Mouse (Mus musculus) splenic B cell, adult 2 months (primary cell): ENCODE measurements around the gene Fbxw5.
A peak's percentile ranks its signal among the peaks of the same experiment; 100 is the strongest.
"Not testable (repeated sequence)": the region's sequence is repeated elsewhere in the genome, so short reads cannot be mapped to it uniquely, and the experiment has no call there.

Source experiments
- DNase-seq: peaks from one replicate; pipeline ENCODE4 v3.0.0-alpha.2; 2011; ENCODE audit warnings: low read depth, low spot score
- H3K27me3 ChIP-seq: 2 replicates; pipeline ENCODE4 v1.6.1; 2012; ENCODE audit warnings: mild to moderate bottlenecking, low read length, moderate library complexity, mixed read lengths; ENCODE audit not compliant: control insufficient read depth, poor library complexity, insufficient read depth, severe bottlenecking
- H3K36me3 ChIP-seq: 2 replicates; pipeline ENCODE4 v1.6.1; 2012; ENCODE audit warnings: mild to moderate bottlenecking, low read length, moderate library complexity, mixed read lengths; ENCODE audit not compliant: control insufficient read depth, poor library complexity, insufficient read depth, severe bottlenecking

Gene Fbxw5

DNA sequence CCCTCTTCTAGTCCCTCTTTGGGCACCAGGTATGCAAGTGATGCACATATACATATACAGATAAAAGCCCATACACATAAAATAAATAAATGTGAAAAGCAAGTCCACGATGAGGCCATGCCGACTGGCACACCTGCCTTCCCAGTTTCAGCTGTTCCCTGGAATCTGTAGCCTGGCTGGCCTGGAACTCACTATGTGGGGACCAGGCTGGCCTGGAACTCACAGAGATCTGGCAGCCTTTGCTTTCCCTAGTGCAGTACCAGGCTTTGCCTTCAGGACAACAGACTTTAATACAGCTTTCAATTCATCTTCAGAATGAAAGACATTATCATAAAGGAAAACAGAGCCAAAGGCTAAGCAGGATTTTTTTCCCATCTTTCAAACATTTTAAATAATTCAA, 33.2 kb downstream of the Fbxw5 start:
- no peaks in the 10 kb centered on the region for H3K27me3 ChIP-seq
- peaks cover 9% of the 10 kb centered on the region for H3K36me3 ChIP-seq
- no peak for DNase-seq

DNA sequence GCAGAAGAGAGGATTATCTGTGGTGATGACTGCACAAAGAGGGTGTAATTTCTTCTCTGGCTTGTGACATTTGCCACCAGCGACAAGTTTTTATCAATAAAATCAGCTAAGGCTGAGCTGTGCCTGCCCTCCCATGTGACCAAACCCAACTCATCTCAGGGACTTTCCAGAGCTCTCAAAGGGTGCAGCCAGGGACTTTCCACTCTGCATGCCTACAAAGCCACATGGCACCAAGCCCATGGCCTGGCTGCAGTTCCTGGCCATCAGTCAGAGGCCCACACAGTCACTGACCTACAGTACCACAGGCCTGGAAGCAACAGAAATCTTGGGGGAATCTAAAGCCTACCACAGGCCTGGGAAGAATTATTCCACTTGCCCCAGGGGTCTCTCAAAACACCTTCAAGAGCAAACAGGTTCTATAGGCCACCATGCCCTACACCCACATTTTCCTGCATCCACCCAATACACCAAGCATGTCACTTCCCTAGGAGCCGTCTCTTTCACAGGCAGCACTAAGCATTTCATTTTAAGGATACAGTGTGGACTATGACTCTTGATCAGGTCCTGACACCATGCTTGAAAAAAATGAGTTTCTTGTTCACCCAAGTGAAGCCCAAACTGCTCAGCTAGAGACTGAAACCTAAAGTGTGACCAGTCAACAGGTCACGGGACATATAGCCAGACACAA, 33.8 kb downstream of the Fbxw5 start:
- peak; percentile 91 for DNase-seq
- no peaks in the 10 kb centered on the region for H3K27me3 ChIP-seq
- peaks cover 3% of the 10 kb centered on the region for H3K36me3 ChIP-seq

DNA sequence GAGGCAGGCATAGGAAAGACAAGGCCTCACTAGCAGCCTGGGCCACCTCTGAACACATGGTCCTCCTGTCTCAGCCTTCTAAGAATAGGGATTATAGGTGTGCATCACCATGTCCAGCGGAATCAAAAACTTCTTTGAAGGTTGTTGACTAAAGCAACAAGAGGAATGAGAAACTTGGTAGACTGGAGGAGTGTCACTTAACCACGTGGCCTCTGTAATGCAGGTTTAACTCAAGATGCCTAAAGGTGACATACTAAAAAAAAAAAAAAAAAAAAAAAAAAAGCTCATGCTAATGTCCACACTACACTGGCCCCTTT, 34.3 kb downstream of the Fbxw5 start:
- peaks cover 3% of the 10 kb centered on the region for H3K36me3 ChIP-seq
- no peaks in the 10 kb centered on the region for H3K27me3 ChIP-seq
- DNase-seq: no peak

DNA sequence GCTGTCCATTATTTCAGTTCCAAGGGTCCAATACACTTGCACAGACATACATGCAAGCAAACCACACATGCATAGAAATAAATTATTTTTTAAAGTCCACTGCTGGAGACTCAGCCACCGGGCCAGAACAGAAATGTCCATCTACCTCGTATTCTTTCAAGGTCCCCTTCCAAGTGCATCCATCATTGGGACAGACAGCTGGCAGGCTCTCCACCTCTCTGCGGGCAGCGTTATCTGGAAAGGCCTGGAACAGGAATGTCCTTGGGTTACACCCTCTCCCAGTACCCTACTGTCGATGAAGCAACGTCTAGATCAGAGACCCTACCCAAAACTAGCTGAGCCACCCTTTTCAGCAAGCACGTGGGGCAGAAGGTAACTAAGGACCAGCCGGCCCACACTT, 36.0 kb downstream of the Fbxw5 start:
- DNase-seq: no peak
- Histone ChIP-seq H3K36me3 (peaks cover 1% of the 10 kb centered on the region), H3K27me3 (no peaks in the 10 kb centered on the region)

DNA sequence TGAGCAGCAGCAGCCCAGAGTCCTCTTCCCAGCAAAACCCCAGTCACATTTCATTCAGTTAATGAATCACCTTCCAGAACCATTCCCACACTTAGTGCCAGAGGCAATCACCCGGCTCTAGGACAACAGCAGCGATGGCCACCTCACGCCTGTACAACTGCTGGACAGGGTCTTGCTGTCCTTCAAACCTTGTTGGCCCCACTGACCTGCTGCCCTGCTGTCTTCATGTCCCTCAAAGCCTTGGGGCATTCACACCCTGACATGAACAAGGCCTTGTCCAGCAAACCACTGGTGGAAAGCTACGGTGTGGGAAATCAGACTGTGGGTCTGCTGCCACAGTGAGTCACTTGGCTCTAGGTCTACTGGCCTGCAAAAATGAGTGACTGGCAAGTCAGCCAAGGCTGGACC, 40.0 kb downstream of the Fbxw5 start:
- peaks cover 1% of the 10 kb centered on the region for H3K36me3 ChIP-seq
- H3K27me3 ChIP-seq: no peaks in the 10 kb centered on the region
- DNase-seq: no peak

DNA sequence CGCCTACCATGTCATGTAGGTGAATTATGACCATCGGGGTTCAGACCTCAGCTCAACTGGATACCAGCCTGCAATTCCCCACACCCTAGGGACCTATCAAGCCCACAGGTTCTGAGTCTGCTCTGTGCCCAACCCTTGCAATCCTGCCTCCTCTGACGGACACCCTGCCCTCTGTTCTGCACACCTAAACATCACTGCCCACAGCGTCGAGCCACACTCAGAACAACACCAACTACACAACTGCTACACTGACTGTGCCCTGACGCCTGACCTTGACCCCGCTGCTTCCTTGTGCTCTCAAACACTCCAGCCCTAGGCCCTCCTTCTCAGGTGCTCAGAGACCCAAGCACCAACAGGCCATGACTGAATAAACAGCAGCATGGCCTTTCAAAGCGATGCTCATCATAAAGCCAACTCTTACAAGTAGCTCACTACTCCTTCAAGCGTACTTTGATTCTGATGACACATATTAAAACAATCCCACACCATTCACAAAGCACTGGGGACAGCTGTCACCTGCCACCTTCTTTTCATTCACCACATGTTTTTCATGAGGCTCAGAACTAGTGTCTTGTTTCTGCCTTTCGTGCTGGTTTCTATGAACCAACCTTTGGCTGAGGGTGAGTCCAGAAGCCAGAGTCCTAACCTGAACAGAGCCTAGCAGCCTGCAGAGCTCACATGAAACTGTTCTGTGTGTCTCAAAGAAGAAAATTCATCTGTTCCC, 41.3 kb downstream of the Fbxw5 start:
- no peak for DNase-seq
- Histone ChIP-seq H3K27me3 (no peaks in the 10 kb centered on the region), H3K36me3 (peaks cover 1% of the 10 kb centered on the region; the same call in 1 of the 2 replicates)

DNA sequence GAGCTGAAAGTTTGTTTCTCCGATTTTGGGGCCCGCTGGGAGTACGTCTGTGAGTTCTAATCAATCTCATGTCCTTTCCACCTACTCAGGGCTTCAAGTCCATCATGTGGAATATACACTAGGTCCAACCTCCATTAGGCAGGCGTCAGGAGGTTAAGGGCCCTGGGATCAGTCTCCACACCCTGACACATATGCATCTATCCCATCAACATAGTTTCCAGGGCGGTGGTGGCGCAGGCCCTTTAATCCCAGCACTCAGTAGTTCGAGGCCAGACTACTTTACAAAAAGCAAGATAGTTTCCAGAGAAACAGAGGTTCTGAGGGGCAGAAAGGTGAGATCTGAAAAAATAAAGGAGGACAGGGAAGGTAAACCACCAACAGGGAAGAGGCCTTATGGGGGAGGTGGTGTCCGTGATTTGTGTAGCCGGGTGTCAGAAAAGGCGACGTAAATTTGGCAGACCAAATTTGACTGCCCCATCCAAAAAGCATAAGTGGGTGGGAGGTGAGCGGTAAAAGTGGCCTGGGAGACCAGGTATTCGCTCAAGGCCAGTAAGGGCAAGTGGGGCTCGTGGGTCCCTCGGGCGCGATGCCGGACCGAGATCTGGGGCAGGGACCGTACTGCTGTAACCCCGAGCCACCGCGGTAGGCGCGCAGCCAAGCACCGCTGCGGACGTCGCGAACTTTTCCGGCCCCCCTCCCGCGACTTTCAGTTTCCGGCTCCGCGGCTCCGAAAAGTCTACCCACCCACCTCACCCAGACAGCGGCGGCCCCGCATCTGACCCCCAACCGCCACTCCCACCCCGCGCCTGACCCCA, 45.7 kb downstream of the Fbxw5 start:
- no peaks in the 10 kb centered on the region for H3K36me3 ChIP-seq
- no peaks in the 10 kb centered on the region for H3K27me3 ChIP-seq
- DNase-seq: no peak

DNA sequence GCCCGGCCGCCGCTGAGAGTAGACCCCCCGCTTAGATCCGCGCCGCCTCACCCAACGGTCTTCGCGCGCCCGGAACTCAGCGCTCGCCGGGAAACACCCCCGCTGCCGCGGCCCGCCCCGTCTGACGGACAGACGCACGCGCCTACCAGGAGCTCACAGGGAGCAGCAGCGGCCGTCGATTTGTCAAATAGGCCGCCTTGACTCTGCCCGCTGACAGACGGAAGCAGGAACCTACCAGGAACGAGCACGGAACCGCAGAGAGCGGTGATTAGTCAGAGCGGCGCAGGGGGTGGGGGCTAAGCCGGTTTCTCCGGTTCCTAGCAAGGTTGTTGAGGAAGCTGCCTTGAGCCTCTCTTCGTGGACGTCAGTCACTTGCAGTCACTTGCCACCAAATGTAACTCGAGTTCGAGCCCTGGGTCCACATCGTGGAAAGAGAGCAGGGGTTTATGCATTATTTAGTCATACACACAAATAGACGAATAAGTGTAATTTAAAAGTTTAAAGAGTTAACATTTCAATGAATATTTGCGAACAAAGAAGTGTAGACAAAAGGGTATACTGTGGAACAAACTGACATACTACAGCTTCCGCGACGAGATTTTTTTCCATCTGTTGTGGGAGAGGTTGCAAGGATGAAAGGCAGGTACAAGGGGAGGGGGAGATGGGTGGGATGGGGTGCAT, 46.4 kb downstream of the Fbxw5 start, which contains the start of gene Traf2:
Traf2 (minus strand) TSS at position 130 of the 681 bp plus-strand sequence.
- Histone ChIP-seq H3K36me3 (no peaks in the 10 kb centered on the region), H3K27me3 (no peaks in the 10 kb centered on the region)
- DNase-seq: peak; percentile 99

DNA sequence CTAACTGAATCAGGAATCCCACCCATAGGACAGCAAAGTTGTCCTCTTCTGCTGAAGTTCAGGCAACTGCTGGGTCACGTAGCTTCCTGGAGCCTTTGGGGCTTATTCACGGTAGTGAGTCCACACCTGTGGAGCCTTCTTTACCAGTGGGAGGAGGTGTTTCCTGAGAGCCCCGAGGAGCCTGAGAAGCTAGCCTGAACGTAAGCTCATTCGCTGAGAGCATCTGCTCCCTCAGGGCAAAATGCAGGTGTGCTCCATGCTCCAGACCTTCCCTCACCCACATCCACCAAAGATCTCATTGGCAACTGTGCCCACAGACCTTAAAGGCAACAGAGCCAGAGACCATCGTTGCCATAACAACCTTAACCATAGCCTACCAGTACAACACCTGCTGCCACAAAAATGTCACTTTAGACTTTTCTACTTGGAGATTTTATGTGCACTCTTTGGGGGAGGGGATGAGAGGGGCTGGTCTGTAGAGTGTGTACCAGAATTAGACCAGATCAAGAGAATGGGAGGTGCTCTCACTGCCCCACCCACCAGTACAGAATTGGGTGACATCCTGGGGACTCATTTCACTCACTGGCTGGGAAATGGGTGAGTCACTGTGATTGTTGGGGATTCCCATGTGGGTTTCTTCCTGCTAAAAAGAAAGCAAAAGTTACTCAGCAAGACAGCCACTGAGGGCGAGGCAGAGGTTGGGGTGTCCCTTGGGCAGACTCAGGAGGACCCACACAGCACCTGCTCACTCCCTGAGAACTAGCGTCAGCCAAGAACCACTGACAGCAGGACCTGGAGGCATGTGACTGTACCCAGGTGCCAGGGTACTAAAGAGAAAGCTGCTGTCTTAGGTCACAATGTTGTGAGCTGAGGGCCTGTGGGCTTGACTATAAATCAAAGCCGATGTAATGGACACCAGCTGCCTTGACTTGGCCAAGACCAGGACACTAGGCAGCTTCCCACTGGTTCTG, 48.8 kb downstream of the Fbxw5 start:
- no peaks in the 10 kb centered on the region for H3K27me3 ChIP-seq
- DNase-seq: peak; percentile 86
- no peaks in the 10 kb centered on the region for H3K36me3 ChIP-seq

DNA sequence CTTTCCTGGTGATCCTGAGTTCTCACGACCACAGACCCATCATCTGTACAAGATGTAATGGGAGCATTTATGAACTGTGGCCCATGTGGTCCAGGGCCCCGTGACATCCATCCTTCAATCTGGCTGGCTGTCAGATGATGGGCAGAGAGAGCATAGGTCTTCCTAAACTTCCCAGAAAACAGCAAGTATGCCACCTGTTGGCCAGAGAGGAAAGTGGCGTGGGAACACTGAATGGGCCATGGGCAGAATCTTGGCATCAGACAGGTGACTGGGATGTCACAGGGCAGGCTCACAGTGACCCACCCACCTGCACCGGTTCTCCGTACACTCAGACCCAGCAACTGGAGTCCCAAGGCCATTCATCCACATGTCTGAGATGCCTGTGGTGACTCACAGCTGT, 50.6 kb downstream of the Fbxw5 start:
- no peaks in the 10 kb centered on the region for H3K36me3 ChIP-seq
- DNase-seq: peak; percentile 69
- no peaks in the 10 kb centered on the region for H3K27me3 ChIP-seq

DNA sequence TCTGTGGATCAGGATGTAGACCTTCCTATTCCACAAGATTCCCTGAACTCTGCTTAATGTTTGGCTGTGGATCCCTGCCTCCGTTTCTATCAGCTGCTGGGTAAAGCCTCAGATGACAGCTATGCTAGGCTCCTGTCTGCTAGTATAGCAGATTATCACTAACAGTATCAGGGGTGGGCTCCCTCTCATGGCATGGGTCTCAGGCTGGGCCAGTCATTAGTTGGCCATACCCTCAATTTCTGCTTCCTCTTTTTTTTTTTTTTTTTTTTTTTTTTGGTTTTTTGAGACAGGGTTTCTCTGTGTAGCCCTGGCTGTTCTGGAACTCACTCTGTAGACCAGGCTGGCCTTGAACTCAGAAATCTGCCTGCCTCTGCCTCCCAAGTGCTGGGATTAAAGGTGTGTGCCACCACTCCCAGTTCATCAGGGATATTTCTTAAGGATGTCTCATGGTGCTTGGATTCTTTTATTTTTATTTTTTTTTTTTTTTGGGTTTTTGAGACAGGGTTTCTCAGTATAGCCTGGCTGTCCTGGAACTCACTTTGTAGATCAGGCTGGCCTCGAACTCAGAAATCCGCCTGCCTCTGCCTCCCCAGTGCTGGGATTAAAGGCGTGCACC, 52.7 kb downstream of the Fbxw5 start:
- H3K36me3 ChIP-seq, H3K27me3 ChIP-seq, DNase-seq: not testable (repeated sequence)
